Mouse (Mus musculus): ENCODE measurements around the gene Pank1. TPM values are rescaled to one million over a fixed set of nuclear protein-coding genes. Genes with fewer than 3 reads are reported as not detected.
A peak's percentile ranks its signal among the peaks of the same experiment; 100 is the strongest.

Pank1 gene
- total RNA-seq, 2 experiments from 2014 or later: 40.0 to 47.8 TPM

DNA sequence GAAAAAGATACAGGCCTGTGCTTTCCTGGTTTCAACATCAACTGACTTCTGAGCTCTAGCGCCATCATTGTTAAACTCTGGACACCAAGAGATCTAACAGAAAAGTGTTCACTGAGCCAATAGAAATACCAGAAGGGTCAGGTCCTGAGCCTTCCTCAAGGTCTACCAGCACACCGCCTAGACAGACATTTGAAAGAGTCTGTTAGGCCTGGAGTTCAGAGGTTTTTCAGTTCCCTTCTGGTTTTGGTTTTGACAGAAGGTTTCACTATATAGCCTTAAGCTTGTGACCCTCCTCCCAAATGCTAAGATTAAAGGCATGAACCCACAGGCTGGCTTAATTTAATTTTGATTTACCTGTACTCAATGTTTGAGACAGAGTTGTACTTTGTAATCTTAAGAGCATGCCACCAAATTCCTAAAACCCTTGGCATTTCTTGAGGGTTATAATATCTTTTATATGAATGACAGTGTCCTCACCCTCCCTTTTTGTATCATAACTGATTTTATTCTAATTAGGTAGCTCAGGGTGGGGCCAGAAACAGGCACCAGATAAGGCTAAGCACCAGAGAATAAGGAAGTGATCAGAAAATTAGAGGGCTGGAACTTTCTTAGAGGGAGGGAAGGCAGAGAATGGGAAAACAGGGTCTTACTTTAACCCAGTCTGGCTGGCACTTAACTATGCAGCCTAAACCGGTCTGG, 4.4 kb upstream of the Pank1 start:
- intact Hi-C loops (cut with DNase I): no loop called here
- no peak for DNase-seq (ENCODE audit: low spot score)

DNA sequence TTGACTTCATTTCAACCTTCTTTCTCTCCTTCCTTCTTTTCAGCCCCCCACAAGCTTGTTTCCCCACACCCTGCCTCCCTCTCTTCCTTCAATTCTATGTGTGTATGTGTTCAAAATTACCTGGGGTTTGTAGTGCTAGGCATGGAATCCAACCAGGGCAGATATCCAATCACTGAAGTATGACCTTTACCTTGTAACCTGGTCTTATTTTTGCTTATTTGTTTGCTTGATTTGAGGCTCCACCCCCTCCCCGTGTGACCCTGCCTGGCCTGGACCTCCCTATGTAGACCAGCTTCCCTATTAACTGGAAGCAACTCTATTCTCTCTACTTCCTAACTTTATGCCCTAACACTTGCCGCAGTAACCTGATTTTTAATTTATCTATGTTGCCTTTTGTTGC, 3.2 kb upstream of the Pank1 start:
- no peak for DNase-seq (ENCODE audit: low spot score)
- intact Hi-C loops (cut with DNase I): no loop called here

DNA sequence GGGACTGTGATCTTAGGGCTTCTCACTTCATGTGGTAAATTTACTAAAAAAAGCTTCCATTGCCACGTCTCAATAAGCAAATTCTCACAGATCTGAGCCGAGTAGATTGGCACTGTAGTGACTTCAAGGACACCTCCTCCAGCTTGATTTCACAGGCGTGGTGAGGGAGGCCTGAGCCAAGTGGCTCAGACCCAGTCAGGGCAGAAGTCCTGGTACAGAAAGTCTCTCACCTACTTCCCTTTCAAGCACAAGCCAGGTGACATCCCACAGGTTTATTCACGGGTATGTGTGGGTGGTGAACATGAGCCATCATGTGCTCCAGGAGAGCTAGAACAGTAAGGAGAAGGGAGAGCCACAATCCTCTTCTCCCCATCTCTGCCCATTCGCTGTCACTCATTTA, 1.9 kb upstream of the Pank1 start:
- DNase-seq (ENCODE audit: low spot score): no peak
- intact Hi-C loops (cut with DNase I): no loop called here

DNA sequence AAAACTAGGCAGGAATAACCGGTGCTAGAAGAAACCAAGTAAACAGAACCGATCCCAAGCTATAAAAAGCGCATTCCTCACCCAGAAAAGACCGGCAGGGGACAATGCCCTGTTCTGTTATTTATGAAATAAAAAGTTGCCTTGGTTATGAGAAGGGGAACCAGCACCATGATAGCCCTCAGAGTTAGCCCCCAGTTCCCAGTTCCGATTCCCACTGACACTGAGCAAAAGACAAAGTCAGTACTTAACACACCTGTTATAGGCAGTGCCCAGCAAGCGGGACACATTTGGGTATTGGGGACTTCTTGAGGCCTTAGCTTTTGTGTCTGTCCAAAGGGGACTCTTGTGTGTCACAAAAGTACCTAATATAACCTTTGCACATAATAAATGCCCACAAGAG, 369 bp upstream of the Pank1 start:
- no peak for DNase-seq (ENCODE audit: low spot score)
- intact Hi-C loops (cut with DNase I): loop anchor here (2.0 to 10.0 kb wide), 3 partner anchors 43 to 355 kb away; partner anchors contain the start of genes Kif20b and Lipa

DNA sequence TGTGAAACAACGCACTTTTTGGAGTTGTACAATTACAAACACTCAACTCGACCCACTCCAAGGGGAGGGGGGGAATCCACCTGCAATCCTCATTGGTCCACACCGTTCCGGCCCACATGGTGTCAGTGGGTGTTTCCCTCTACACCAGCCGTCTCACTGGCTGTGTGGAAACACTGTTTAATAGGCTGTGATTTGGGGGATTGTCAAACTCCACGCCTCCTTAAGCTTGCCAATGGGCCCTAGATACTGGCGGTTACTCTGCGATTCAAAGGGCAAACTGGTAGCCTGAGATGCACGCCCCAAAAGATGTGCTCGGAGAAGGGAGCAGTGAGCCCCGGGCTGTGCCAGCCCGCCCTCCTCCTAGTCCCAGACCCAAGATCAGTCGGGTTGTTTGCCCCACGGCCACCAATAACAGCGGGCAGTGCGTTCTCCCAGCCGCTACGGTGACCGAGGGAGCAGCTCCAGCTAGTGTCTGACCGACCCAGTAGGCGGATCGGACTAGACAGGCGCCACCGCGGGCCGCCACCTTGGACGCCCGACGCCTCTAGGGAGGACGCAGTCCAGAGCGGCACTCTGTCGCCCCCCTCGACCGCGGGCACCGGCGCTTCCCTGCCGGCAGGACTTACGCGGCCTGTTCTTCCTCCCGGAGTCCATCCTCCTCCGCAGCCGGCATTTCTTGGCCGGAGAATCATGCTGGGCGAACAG, 1.2 kb downstream of the Pank1 start:
- DNase-seq (ENCODE audit: low spot score): peak; percentile 81
- intact Hi-C loops (cut with DNase I): loop anchor here (2.0 to 10.0 kb wide), 3 partner anchors 44 to 353 kb away; partner anchors contain the start of genes Kif20b and Lipa

DNA sequence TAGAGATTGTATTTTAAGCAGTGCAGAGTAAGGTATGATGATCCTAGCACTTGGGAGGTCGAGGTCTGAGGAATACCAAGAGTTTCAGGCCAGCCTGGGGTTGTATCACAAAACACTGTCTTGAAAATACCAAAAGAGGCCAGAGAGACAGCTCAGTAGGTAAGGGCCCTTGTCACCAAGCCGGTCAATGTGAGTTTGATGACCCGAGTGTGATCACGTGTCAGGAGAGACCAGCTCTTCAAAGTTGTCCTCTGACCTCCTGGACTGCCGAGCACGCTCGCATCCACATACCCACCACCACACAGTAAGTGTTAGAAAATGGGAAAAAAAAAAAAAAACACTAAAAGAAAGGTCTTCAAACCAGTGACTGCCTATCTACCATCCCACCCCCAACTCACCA, 2.6 kb downstream of the Pank1 start:
- intact Hi-C loops (cut with DNase I): loop anchor here (5.0 to 10.0 kb wide), 2 partner anchors 46 to 352 kb away; partner anchors contain the start of genes Kif20b and Lipa

DNA sequence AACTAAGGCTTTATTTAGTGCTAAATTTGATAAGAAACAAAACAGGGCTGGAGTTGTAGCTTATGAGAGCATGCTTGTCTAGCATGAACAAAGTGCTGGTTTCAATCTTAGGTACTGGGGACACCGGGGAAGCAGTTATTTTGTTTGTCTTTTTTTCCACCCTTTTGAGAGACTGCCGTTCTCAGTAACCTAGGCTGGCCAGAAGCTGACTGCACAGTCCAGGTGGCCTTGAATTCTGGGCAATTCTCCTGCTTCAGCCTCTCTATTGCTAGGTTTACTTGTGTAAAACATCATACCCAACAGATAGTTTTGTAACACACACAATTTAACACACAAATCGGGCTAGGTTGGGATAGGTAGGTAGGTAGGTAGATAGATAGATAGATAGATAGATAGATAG, 9.9 kb downstream of the Pank1 start:
- intact Hi-C loops (cut with DNase I): no loop called here
- no peak for DNase-seq (ENCODE audit: low spot score)

More for the DNA sequence above, 2.6 kb downstream of the Pank1 start:
- DNase-seq (ENCODE audit: low spot score): no peak

DNA sequence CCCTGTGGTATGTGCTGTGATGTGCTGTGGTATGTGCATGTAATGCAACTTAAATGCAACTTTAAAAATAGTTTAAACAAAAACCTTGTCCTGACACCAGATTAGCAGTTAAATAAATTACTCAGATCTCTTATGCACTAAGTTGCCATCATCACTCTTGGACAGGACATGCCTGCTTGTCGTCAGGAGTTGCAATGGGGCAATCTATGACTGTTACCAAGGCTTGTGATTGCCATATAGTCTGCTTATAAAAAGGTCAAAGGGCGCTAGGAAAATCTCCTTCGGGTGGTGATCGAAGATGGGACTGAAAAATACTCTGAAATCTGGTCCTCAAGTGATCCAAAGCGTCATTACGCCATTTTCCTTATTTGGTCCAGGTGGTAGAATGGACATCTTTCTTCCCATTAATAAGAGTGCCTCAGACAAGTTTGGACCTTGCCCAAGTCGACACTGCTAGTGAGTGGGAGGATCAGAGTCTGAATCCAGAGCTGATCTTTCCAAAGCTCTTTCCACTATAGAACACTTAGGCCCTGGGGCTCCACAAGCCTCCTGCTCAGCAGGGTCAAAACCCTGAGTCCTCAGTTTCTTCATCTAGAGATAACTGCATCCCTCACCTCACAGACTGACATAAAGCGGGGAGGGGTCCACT, 11.0 kb downstream of the Pank1 start:
- intact Hi-C loops (cut with DNase I): no loop called here
- DNase-seq (ENCODE audit: low spot score): no peak

DNA sequence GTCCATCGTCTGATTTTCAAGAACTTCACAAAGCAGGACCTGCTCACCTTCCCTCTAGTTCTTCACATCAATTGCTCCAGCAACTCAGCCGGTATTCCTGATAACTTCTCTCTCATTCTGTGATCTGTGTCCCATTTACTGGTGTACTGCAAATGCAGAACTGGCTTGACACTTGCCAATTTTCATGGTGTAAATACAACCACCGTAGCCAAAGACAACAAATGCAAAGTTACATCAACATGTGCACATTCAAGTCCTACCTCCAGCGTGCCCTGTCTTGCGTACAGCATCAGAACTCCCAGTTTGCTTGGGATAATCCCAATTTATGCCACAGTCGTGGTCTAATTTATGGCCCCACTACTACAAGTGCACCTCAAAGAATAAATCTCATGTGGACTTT, 15.5 kb downstream of the Pank1 start:
- no peak for DNase-seq (ENCODE audit: low spot score)
- intact Hi-C loops (cut with DNase I): no loop called here

DNA sequence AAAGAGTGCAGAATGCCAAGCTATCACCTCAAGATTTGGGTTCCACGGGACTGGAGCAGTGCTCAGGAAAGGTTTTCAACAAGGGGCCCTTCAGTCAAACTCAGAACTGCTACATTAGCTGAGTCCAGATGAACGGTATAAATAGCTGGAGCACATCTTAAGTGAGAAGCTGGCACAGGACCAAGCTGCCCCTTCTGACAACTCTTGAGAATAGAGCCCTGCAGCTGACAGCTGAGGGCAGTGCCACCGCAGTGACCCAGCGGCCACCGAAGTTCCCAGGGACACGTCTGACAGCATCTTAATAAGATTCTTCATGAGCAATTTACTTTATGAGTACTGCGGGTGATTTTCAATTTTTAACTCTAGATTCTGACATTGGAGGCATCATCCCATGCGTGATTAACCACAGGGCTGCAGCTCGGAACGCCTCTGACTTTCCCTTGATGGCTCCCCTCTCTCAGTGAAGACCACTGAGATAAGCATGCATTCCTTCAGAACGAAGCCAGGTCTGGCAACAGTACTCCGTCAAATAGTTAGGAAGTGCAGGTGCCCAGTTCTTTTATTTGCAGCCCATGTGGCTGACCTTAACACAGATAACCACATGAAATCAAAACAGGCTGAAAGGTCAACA, 23.1 kb downstream of the Pank1 start:
- no peak for DNase-seq (ENCODE audit: low spot score)
- intact Hi-C loops (cut with DNase I): no loop called here

DNA sequence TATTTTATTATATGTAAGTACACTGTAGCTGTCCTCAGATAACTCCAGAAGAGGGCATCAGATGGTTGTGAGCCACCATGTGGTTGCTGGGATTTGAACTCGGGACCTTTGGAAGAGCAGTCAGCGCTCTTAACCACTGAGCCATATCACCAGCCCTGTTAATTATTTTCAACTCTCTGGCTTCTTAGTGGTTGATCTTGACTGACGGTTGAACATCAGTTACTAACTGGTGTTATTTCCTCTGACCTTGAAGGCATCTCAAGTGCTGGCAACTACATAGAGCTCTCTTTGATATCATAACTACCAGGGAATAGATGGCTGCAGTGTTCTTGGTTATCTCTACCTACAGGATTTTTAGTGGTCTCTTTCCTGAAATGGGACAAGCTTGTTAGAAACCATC, 28.1 kb downstream of the Pank1 start:
- no peak for DNase-seq (ENCODE audit: low spot score)
- intact Hi-C loops (cut with DNase I): no loop called here

DNA sequence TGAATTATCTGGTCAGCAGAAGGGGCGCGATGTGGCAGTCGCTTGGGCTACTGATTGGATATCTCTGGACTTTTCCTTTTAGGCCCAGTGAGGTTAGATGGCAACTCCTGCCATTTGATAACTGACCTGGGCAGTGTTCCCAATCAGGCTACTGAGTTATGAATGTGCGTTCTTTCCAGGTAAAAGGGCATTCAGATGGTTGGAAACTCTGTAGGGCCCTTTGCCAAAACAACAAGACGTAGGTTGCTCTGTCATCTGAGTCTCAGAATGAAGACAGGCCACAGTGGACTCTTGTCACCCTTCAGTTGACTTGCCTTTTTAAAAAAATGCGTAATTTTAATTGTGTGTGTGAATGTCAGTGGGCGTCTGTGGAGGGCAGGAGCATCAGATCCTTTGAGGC, 29.8 kb downstream of the Pank1 start:
- intact Hi-C loops (cut with DNase I): no loop called here
- no peak for DNase-seq (ENCODE audit: low spot score)

DNA sequence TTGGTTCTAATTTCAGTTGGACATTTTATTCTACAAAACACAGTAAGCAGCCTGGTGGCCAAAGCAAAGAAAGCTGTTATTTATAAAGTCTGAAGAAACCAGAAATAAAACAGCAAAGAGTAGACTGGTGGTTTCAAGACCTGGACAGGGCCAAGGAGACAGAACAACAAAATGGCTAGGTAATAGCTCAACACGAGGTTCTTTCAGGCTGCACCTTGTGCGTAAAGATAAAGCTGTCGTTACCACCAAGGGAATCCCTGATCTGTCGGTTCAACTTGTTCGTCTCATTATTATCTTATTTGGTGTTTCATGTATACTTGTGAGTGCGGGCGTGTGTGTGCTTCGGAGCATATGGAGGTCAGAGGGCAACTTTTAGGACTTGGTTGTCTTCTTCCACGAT, 31.1 kb downstream of the Pank1 start:
- DNase-seq (ENCODE audit: low spot score): no peak
- intact Hi-C loops (cut with DNase I): no loop called here

DNA sequence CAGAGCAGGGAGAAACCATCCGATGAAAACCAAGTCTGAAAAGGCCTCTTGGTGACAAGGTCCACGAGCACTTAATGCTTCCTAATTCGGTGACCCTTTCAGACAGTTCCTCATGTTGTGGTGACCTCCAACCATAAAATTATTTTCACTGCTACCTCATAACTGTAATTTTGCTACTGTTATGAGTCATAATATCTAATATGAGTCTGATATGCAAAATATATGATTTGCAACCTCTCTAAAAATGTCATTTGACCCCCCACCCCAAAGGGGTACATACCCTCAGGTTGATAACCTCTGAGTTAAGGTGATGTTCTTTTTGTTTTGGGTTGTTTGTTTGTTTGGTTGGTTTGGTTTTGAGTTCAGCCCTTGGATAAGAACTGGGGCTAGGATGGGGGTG, 32.2 kb downstream of the Pank1 start:
- DNase-seq (ENCODE audit: low spot score): no peak
- intact Hi-C loops (cut with DNase I): no loop called here

DNA sequence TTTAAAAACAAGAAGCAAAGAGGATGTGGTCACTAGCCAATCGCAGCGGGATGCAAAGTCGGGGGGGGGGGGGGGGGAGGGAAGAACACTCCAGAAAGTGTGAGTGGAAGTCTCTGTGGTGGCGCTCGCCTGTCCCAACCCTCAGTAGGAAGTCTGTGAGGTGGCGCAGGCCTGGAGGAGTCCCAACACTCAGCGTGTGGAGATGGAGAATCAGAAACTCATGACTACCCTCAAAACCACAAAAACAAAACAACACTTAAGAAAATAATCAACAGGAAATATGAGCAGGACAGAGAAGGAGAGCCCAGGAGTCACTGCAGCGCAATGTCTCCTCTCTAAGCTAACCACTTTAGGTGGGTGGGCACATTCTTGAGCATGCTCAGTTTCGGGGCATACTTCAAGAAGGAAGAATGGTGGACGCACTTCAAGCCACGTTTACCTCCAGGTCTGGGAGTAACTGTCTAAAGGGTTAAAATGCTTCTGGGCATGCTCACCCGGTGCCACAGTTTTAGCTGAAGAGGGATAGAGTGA, 32.7 kb downstream of the Pank1 start:
- intact Hi-C loops (cut with DNase I): no loop called here
- no peak for DNase-seq (ENCODE audit: low spot score)

DNA sequence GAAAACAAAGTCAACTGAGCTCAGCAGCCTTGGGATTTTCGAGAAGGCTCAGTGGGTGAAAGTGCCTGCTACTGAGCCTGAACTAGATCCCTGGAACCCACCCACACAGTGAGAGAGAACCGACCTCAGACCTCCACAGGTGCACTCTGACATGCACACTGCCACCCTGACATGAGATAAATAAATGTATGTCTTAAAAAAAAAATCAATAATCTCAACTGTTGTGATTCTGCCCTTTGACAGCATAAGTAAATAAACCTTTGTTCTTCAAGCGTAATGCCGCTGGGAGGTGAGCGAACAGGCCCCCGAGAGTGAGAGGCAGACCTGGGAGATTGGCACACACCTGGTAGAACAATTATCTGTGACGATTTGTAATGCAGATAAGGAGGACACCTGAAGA, 33.2 kb downstream of the Pank1 start:
- no peak for DNase-seq (ENCODE audit: low spot score)
- intact Hi-C loops (cut with DNase I): no loop called here

DNA sequence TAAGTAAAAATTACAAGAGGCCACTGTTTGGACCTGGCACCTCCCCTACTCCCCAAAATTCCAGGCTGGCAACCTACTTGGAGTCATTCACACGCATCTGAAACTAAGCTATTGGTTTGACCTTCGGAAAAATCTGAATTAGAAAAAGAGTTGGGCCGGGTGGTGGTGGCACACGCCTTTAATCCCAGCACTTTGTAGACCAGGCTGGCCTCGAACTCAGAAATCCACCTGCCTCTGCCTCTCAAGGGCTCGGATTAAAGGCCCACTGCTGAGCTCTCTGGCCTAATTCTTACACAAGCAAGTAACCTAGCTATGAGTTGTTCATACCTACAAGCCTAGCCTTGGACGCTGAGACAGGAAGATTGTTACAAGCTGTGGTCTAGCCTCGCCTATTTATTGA, 33.9 kb downstream of the Pank1 start:
- intact Hi-C loops (cut with DNase I): no loop called here
- DNase-seq (ENCODE audit: low spot score): no peak

DNA sequence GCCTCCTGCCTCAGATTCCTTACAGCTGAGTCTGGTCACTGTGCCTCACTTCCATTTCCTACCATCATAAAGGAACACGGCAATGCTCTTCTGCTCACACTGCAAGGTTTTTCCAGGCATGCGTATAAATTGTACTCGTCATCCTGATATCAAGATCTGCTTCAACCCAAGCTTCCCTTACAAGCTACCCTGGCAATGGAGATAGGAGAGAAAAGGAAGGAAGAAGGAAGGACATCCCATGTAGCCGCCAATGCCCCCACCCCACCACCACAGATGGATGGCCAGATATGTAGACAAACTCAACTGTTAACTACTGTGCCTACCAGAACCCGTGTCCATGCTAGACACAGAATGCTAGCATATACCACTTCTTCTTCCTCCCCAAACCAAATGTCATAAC, 34.5 kb downstream of the Pank1 start:
- intact Hi-C loops (cut with DNase I): no loop called here
- no peak for DNase-seq (ENCODE audit: low spot score)

DNA sequence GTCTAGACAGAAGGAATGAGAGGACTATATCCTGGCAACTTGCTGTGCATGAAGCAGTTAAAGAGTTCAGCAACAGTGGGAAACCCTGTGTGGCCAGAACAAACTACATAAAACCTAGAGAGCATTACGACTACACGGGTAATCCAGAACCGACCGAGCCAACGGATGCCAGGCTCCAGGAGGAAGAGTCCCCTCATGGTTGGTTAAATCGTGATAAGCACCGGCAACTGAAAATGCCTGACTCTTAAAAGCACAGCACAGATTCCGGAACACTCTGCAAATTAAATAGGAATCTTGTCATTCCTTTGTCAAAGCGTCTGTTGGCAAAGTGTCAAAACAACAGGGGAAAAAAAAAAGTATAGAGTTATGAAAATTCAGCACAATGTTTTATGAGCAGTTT, 35.2 kb downstream of the Pank1 start:
- DNase-seq (ENCODE audit: low spot score): no peak
- intact Hi-C loops (cut with DNase I): no loop called here

DNA sequence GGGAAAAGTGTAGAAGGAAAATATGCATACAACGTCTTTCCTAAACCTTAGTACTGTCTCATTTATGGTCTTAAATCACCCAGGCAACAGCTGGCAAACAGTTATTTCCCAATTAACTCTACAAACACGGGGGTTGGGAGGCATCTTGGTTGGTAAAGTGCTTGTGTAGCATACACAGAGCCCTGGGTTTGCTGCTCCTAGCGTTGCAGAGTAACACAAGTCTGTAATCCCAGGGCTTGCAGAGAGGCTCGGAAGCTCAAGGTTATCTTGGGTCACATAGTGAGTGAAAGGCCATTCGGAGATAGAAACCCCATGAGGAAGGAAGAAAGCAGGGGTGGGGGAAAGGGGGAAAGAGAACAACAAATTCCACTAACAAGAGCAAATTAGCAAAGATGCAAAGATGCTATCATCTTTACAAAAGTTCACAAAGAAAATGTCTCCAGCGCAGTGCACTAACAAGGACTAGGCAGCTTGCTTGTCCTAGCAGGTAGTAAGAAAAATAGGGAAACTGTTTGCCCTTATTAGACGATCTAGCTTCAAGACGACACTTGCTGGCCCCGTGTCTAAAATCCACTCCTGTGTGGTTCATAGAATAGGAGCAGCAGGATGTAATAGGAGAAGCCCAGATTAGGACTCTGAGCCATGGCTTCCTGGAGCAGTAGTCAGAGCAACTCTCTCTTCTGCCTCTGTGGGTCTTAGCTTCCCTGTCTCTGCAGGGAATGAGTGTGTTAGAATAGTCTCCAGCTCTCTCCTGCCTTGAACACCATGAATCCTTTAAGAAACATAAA, 37.3 kb downstream of the Pank1 start:
- intact Hi-C loops (cut with DNase I): no loop called here
- DNase-seq (ENCODE audit: low spot score): no peak
